Mouse (Mus musculus) Muller cell, postnatal 12 days (primary cell): ENCODE measurements around the gene Per3.
A peak's percentile ranks its signal among the peaks of the same experiment; 100 is the strongest.

ENCODE experiments used
- DNase-seq: peaks from one replicate; pipeline ENCODE4 v3.0.0-alpha.2; 2015; ENCODE audit errors: inconsistent ontology term

Per3 gene

DNA sequence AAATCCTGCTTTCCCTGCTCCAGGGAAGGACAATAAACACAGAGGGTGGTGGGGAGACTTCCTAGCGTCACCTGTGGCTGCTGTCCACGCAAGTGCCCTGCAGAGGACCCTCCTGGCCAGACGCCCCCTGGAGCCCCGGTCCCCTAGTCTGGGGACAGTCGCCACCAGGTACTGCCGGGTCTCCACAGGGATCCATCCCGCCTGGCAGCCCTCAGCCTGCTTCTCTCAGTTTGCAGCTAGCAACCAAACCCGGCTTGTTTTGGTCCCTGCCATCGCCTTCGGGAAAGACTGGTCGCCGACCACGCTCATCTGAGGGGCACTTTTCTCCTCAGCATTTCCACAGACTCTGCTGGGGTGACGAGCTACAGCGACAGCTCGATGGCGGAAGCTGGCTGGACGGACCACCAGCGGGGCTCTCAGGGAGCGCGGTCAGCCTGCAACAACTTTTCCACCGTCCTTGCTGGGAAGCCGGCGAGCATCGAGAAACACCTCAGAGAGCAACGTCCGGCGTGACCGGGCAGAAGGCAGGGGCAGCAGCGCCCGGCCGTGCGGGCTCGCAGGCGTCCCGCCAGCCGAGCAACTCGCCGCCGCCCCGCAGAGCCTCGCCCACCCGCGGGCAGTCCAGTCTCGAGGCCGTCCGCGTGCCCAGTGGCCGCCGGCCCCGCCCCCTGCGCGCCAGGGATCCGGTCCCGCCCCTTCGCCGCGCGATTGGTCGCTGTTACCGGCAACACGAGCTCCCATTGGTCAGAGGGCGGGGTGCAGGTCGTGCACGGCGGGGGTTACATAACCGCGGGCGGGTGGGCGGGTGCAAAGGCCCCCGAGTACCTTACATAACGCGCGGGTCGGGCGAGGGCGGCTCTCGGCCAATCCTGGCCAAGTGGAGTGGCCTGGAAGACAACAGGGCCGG lies at the start of gene Per3:
Gene Per3, minus strand, starts transcription at position 629 of the 907 bp plus-strand sequence.
- peak; percentile 98 for DNase-seq

DNA sequence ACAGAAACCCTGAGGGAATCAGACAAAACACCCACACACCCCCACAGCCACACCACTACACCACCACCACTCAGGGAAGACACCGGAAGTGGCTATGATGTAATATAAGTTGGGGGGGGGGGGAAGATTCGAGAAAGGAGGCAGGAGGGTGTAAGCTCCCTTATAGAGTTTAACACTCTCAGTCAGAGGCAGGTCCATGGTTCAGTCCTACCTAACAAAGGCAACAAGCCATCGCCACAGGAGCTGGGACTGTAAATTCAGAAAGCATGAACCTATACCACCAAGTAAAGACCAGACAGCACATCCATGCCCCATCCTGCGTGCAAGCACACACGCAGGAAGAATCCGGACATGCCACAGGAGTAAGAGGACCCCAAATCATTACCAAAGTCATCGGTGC lies 44.8 kb upstream of the Per3 start, which contains the start of gene Gm13090:
Gene Gm13090, plus strand, starts transcription at position 301 of the 400 bp plus-strand sequence.
- no peak for DNase-seq

DNA sequence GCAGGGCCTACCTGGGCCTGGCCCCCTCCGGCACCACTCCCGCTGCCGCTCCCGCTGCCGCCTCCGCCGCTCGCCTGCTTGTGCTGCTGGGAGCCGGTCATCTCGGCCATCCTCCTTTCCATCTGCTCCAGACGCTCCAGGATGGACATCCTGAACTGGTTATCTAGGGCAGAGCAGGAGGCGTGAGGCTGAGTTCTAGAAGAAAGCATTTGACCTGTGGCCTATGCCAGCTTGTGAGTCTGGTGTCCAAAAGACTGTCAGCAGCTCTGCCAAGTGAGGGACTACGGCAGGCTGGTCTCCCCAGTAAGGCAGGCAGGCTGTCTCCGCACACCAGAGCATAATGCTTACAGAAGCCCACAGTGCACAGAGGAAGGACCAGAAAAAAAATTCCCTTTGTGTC lies 44.4 kb upstream of the Per3 start:
- DNase-seq = peak; percentile 39

DNA sequence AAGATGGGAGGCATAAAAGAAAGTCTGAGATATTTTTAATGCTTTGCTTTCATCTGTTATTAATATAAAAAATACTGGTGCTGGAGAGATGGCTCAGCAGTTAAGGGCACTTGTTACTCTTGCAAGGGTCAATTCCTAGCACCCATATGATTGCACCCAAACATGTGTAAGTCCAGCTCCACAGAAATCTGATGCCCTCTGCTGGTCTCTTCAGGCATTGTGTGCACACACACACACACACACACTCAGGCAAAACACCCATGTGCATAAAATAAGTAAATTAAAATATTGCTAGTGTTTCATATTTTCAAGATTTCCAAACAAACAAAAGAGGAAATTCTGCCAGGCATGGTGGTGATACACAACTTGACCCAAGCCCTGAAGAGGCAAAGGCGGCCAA lies 42.9 kb upstream of the Per3 start:
- DNase-seq = no peak

DNA sequence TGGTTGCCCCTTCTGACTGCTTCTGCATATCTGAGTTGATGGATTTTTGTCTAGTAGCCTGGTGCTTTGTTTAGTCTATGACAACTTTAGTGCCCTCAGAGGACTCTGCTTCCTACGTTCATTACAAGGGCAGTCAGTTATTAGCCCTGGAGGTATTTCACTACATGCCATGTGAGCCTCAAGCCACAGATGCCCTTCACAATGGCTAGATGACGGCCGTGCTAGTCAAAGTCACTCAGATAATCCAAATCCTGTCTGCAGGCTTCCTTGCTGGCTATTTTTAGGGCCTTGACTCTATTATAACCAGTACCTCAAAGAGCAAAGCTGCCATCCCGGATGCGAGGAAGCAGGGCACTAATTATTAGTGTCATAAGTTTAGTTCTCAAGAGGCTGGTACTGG lies 38.6 kb upstream of the Per3 start:
- DNase-seq = no peak

DNA sequence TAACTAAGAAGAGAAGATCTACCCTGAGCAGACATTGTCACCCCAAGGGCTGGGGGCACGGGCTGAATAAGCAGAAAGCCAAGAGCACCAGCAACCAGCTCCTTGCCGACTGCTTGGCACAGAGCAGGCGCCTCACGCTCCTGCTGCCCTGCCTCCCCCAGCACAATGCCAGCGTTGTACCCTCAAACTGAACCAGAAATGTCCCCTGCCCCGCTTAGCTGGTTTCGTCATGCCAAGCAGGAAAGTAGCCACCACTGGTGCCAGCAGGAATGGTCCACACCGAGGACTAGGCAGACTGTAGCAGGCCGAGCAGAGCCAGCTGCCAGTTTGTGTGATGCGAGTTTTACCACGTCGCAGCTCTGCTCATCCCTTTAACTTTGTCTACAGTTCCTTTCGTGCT lies 37.5 kb upstream of the Per3 start:
- DNase-seq = no peak

DNA sequence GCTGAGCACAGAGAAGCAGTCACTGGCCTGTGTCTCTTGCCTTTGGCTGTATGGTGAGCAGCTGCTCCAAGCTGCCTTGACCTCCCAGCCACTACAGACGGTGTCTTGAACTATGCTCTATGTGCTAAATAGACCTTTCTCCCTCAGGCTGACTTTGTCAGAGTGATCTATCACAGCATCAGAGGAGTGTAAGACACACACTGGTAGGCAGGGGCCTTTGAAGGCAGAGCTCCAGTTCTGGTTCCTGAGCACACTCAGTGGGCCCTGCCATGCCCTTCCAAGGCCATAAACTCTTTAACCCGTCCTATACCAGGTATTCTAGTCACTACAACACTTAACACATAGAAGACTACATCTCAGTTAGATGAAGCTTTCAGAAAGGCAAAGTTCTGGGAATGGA lies 36.9 kb upstream of the Per3 start:
- DNase-seq = no peak

DNA sequence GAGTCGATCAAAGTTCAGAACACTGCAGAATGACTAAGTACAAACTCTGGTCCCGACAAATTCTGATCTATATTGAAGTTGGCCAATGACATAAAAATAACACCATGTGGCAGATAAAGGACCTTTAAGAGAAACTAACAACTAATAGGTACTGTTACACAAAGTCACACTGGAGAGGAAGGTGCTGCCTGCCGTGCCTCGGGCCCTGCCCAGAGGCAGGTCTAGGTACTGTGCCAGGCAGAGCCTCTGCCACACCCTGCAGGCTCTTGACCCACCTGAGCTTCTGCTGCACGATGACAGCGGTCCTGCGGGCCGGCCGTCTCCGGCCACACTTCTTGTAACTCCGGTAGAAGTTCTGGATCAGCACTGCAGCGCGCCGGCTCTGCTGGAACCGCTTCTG lies 30.4 kb upstream of the Per3 start:
- DNase-seq = no peak

DNA sequence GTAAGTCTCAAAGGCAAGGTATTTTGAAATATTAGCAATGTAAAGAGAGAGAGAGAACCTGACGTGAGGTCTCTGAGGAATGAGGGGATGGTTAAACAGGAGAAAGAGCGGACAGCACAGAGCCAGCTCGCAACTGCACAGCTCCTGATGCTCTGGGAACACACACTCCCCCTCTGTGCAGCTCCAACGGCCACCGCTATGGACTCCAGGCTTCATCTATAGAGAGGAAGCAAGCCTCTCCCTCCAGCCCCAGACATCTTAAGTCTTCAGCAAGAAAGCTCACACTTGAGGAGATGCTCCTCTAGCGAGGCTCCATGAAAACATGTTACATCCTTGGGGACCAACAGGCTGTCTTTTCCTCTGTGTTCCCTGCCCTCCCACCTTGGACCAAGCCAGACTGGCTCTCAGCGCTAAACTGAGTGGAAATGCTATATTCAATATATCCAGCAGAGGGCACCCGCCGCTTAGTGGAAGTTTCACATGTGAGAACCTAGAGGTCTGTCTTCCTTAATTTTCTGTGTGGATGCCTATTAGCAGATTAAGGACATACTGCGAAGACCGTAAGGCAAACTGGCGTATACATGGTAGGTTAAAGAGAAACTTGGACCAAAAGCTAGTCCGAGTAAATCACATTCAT lies 28.8 kb upstream of the Per3 start:
- DNase-seq = peak; percentile 55

DNA sequence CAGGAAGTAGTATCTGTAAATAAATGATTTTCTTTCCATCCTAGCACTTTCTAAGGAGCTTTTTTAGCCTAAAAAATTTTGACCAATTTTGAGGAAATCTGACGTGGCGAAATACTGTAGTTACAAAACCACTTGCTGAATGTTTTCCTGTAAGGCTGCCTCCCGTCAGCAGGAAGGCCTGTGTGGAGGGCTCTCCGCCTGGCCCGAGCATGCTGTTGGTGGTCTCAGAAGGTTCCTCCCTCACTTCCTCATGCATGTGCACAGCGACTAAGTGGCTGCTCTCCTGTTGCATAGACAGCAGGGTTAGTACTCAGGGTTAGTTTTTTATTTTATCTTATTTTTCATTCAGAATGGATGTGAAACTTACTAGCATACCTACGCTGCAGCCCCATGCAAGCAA lies 26.5 kb upstream of the Per3 start:
- no peak for DNase-seq

DNA sequence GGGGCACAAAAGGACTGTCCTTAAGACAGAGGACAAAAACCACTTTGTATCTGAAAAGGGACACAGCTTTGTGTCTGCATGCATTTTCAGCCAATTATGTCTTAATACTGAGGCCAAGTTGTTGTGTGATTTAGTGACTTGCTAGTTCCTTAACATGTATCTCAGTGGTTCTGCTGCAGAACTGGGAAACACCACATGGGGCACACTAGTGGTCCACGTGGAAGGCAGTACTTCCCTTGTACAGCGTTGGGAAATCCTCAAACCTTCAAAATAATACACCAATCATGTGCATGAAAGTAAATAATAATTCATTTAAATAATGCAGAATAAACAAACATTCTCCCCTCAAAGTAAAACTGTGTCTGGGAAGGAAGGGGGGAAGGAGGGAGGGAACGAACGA lies 24.3 kb upstream of the Per3 start:
- DNase-seq = no peak

DNA sequence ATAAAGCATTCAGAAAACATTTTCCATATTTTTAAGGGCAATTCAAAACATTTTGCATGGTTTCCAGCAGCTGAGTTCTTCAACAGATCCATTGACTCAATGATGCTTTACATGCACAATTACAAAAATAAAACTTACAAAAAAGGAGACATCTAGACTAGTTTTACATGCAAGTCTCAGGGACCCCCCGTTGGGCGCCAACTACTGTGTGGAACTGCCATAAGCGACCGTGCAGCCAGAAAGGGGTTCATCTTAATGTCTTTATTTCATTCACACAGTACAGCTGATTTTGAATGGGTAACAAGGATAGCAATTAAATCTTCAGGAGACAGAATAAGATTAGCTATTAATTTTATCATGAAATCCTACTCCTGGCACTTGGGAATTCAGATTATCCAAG lies 15.1 kb upstream of the Per3 start:
- DNase-seq = no peak

DNA sequence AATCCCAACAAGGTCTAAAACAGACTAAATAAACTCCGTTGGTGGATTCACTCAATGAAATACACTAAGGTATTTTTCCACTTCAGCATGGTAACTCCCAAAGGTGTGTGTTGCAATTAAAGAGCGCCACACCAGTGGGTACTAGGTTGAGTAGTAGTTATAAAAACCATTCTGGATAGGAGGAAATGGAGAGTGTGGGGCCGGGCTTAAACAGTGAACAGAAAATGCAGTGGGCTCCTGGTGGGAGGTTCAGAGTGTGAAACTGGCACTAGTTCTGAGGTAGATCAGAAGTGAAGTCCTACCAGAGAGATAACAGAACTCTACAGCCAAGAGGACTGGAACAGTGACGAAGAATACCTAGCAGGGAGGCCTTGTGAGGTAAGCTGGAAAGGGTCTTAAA lies 14.2 kb upstream of the Per3 start:
- no peak for DNase-seq

DNA sequence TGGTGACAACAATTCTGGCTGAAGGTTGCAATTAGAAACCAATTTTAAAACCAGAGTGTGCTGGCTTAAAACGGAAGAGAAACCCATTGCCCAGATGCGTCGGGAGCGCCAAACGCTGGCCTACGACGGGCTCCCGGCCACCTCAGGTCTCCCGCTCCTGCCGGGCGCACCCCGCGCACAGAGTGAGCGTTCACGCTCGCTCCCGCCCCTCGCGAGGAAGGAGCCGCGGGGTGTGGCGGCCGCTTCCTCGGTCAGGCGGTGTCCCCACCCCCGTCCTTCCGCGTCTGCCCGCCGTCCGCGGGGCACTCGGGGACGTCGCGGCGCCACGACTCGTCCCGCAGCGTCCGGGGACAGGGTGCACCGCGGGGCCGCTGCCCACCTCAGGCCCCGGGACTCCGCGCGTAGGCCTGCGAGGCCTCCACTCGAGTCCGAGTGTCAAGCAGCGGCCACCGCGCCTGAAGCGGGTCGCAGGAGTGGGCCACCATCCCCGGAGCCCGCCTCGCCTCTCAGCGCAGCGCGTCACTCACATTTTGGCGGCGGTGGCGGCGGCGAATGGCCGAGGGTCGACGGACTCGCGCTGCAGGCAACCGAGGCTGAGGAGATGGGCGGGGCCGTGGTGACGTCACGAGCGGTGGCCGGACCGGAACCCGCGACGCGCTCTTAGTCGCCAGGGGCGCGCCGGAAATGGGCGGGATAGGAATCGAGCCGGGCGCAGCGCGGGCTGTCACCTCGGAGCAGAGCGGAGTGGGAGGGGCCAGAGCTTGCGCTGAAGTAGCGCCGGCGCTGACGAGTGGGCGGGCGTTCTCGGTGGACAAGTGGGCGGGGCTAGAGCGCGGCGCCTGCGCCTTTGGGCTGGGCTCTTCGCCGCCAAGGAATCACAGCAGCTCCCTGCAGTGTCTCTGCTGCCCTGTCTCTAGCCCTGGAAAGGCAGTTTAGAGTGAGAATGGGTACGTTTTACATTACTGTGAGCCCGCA lies 13.2 kb upstream of the Per3 start, which contains the start of gene Vamp3:
Gene Vamp3, minus strand, starts transcription at position 617 of the 975 bp plus-strand sequence.
- peak; percentile 99 for DNase-seq

DNA sequence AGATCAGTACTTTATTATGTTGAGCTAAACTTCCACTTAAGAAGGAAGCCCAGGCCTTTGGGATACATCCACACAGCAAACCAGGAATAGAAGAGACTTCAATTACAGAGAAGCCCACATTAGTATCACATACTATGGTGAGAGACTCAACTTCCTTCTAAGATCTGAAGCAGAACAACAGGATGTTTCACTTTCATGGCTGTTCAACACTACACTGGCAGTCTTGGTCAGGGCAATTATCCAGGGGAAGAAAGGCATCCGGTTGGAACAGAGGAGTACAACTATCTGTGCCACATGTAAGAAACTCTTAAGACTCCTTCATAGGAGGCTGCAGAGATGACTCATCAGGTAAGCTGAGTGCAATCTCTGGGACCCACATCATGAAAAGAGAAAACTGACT lies 6.7 kb upstream of the Per3 start:
- no peak for DNase-seq

DNA sequence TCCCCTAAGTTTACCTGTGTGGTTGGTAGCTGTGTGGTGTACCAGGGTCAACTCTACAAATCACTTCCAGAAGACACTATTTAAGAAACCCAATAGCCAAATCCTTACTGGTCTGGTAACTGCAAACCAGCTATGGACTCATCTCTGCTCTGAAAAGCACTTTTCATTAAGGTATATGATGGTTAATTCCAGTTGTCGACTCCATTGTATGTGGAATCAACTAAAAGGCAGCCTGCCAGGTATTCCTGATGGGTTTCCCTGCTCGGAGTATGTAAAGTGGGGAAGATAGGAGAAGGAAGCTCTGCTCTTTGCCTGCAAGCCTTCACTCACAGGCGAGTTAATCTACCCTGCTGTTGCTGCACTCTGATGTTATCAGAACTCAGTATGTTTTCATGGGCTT lies 2.1 kb upstream of the Per3 start:
- no peak for DNase-seq

DNA sequence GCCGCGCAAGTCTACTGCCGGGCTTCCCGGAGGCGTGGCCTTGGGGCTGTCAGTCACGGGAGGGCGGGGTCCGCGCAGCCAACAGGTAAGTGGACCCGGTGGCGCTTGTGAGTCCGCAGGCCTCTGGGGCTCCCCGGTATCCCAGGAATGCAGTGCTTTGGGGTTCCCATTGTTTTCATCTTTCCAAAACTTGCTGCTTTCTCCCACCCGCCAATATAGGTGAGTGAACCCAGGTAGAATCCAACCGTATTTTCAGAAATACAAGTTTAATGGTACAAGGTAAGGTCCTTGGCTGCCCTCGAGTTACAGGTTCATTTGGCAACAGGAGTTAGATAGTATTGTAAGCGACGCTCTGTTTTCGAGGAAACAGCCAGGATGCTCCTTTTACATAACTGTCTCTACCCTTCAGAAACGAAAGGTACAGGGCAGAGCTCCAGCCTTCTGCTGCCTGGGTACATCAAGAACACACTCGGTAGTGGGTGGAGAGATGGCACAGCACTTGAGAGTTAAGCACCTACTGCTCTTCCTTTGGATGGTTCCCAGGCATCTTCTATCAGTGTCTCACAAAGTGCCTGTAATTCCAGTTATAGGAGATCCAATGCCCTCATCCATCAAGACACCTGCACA lies 592 bp upstream of the Per3 start:
- DNase-seq = no peak

DNA sequence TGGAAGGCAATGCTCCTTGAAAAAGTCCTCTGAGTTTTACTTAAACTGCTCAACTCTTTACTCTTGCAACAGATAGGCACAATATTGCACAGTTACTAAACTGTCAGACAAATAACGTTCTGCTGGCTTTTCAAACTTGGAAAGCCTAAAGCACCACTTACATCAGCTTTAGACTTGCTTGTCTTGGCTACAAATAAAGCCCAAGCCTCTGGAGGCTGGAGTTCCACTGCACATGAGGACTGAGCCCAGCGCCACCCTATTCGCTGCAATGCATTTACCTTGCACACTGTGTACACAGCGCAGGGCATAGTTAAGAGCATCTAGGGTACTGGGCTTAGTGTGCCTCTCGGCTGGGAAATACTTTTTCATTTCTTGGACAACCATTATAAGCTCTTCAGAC lies 1.2 kb downstream of the Per3 start:
- DNase-seq = peak; percentile 30

DNA sequence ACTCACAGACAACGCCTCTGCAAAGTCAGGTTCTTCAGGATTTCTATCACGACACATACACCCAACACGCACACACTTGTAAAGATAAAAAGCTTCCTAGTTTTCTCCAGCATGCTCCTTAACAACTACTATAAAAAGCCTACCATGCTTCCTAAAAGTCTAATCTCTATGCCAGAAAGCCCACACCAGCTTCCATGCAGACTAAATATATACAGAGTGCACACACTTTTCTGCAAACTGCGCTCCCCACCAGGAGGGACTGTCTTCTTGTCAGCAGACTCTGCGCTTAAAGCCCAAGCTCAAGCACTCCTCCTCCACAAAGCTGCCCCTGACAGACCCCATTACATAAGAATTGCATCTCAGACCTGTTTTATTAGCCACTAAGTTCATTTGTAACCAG lies 3.0 kb downstream of the Per3 start:
- DNase-seq = no peak

DNA sequence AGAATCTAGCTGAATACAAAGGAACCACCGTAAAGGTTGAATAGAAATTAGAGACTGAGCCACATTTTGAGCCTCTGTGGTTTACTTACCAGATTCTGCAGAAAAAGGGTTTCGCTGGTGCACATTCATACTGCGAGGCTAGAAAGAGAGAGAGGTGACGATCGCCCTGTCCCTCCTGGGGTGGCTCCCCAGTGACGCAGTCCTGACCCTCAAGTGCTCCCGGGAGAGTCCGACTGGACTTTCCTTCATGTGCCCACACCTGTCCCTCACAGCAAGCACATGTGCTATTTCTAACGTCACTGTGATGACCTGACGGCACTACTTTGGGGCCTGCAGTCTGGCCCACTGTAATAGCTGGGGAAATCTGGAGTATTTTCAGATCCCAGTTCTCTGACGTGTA lies 6.7 kb downstream of the Per3 start:
- no peak for DNase-seq

DNA sequence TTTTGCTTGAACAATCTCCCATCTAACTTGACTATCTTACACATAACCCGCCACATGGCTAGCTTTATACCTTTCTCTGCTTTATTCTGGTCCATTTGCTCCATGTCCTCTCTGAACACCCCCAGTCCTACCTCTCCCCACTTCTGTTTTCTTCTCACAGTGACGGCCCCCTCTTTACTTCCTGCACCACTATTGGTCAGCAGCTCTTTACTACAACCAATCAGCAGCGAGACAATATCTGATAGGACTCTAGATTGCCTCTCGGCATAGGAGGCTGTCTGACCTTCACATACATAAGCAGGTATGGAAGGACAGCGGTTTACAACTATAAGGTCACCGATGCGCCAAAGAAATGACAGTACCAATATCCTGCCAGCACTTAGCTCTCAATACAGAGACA lies 7.9 kb downstream of the Per3 start:
- DNase-seq = no peak

DNA sequence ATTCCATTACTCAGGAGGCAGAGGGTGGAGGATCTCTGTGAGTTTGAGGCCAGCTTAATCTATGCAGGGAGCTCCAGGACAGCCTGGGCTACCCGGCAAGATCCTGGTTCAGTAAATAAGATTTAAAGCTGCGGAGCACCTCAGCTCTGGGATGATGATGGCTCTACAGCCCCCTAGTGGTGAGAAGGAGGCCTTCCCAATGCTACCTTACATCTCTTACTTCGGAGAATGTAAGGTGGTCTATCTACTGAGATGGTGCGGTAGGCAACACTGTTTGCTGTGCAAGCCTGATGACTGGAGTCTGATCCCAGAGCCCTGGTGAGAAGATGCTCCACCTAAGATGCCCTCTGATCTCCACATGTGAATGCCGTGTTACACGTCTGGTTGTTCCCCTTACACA lies 17.5 kb downstream of the Per3 start:
- DNase-seq = no peak
